Mouse (Mus musculus): ENCODE measurements around the gene Tra2b. TPM values are rescaled to one million over a fixed set of nuclear protein-coding genes. Genes with fewer than 3 reads are reported as not detected.

Gene Tra2b
- total RNA-seq (2023) = 570 to 592 TPM (median 574 TPM) in 4 replicates

DNA sequence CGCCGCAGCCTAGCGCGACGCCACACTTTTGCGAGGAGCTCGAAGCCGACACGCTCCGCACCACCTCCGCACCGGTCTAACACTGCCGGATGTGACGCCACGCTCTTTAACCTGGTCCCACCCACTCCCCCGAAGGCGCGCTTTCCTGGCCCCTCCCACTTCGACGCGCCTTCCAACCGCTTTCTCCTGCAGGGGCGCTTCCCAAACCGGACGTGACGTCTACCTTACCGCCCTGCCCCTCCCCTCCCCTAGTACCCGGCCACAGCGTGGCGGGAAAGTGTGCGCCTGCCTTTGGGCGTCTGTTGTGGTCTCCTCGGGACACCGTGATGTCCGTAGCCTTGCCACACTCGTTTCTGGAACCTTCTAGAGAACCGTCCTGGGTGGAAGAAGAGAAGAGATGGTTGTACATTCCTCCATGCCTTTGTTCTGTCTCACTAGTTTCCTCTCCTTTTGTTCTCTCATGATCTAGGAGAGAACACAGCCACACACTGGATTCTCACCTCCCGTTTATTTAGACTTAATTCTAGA, at the start of gene Tra2b:
TSS of gene Tra2b (minus strand) at position 157 of the 528 bp plus-strand sequence.

Other genes with a start within 250 kb of the Tra2b start
- not detected in 4 replicates for gene Igf2bp2, start 102.7 kb downstream of the Tra2b start, total RNA-seq (2023)
- 9.2 to 11.3 TPM (median 10.4 TPM) in 4 replicates for gene Etv5, start 173.7 kb upstream of the Tra2b start, total RNA-seq (2023)